Mouse (Mus musculus) natural killer cell, adult 2 months (primary cell): ENCODE measurements around the gene Bglap3.
"Not testable (repeated sequence)": the region's sequence is repeated elsewhere in the genome, so short reads cannot be mapped to it uniquely, and the experiment has no call there.

Experiments used
- DNase-seq, 2 experiments: peaks; one replicate each; pipeline ENCODE4 v3.0.0; 2022; ENCODE audit warnings: low spot score in 2 of 2

Bglap3 gene

DNA sequence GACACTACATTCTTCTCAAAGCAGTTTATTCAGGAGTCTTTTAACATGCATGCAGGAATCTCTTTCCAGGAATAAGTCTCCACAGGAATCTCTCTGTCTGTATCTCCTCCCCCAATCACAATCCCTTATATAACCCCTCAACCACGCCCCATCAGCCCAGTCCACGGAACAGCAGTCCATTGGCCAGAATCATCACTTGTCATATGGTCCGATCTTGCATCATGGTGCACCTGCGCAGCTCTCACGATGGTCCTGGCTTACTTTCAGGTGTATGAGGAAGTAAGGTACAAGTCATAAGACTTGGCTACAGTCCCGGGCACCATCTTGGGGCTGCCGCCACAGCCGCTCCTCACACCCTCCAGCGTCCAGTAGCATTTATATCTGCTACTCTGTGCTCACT is at the start of gene Bglap3:
Bglap3 (minus strand) TSS at position 101 of the 400 bp plus-strand sequence.
- not testable (repeated sequence) for DNase-seq

DNA sequence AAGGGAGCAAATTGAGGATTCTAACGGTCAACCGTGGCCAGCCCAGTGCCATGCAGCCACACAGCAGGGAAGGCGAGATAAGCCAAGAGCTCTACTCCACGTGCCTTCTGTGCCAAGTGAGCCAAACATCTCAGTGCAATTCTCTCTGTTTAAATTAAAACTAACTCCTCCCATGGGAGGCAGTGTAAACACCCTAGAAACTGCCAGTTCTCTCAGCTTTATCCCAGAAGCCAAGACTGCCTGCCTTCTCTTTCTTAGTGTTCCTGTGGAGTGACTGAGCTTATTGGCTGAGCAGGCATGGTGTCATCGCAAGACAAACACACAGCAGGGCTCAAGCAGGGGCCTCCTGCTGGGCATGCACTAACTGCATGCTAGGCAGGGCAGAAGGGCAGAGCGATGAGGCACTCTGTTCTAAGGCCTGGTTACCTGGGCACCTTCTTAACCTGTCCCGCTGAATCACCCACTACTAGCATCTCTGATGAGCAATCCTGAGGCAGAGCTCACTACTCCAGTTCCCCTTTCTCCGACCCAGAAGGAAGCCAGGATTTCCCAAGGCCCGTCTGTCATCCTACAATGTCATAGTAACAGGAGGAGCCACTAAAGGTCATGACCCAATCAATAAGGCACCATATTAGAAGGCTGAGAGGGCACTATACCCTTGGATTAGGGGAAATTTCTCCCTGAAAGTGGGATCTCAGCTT is 49.6 kb upstream of the Bglap3 start:
- DNase-seq, result no peak

DNA sequence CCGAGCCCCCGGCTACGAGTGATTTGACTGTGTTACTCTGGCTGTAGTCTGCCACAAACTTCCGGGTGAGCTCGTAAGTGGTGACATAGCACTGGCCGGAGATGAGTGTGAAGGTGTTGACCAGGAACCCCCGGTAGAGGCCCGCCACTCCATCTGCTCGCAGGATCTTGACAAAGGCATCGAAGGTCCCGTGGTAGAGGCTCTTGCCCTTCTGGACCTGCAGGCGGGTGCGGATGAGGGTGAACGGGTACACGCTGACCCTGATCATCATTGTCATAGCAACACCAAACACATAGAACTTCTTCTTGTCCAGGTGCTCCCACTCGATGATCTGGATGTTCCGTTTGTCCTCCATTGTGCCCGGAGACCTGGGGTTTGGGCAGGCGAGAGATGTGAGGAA is 48.2 kb upstream of the Bglap3 start:
- no peak for DNase-seq

DNA sequence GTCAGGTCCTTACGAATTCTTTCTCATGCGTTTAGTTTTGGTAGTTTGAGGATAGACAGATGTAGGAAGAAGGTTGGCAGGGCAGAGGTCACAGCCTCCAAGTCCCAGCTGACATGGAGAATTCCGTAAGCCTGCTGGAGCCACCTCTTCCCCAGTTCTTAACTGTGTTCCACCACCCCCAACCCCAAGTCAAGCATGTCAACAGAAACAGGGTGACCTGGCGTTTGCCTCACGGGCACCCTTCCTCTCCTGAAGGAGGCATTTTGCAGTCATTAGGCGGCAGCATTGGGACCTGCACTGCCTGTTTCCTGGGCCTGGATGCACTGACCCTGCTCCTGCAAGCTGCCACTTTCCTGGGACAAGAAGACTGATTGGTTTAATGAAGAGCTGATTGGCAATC is 45.5 kb upstream of the Bglap3 start:
- DNase-seq, result no peak

DNA sequence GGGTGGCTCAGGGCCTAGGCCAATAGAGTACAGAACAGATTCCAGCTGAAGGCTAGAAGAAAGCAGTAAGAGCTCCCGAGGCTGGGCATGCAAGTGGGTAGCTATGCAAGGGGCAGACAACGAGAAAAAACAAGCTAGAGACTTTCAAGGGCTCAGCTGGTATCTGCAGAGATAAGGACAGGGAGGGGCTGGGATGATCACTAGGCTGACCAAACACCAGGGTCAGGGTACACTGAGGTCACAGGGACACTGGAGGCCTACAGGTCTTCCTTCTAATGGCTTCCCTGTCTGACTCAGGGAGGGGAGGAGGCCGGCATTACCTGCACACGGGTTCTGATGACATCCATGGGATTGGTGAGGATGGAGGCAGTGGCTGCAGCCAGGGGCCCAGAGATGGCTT is 43.1 kb upstream of the Bglap3 start:
- no peak for DNase-seq

DNA sequence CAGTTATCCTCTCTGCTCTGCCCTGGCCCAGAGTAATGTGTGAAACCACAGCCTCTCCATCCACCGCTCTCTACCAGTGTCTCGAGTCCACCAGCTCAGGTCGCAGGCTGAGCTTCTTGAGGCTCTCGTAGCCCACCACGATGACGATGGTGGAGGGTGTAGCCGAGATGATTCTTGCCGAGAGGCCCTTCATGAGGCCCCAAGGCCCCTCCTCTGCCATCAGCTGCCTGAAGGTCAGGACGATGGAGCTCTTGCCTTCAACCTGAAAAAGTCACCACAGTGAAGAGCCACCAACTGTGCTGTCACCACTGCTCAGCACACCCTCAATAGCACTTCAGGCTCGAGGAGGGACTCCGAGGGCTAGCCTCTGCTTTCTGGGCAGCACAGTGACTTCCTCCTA is 40.1 kb upstream of the Bglap3 start:
- peak; percentile 53 to 77 for DNase-seq

DNA sequence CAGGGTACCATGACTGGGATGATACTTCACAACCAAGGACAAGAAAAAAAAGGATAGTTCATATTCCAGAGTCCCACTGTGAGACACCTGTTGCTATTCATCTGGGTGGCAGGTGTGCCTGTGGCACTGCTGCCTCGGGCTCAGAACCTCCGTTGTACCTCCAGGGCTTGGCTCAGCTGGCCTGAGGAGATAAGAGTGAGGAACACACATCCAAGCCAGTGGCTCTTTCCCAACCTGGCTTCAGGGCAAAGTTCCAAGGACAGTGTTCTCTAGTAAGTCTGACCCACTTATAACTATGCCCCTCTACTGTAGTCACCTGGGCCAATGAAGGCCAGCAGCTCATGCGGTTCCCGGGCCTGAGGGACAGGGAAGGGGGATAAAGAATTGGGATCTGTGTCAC is 39.1 kb upstream of the Bglap3 start:
- no peak for DNase-seq

DNA sequence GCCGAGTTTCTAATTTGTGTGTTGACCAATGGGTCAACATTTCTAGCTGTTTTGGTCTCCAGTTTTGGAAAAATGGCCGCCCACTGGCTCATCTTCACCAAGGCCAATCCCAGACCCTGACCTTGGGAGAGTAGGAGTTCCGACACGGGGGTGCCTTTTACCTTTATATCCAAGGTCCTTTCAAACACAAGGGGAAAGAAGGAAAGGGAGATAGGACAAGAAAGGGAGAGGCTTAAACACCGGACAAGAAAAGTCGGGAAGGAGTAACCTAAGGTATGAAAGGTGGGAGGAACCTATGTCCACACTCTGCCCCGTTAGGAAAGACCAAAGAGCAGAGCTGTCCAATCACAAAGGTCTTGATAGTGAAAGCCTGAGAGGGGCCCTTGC is 38.1 kb upstream of the Bglap3 start:
- DNase-seq, result no peak

DNA sequence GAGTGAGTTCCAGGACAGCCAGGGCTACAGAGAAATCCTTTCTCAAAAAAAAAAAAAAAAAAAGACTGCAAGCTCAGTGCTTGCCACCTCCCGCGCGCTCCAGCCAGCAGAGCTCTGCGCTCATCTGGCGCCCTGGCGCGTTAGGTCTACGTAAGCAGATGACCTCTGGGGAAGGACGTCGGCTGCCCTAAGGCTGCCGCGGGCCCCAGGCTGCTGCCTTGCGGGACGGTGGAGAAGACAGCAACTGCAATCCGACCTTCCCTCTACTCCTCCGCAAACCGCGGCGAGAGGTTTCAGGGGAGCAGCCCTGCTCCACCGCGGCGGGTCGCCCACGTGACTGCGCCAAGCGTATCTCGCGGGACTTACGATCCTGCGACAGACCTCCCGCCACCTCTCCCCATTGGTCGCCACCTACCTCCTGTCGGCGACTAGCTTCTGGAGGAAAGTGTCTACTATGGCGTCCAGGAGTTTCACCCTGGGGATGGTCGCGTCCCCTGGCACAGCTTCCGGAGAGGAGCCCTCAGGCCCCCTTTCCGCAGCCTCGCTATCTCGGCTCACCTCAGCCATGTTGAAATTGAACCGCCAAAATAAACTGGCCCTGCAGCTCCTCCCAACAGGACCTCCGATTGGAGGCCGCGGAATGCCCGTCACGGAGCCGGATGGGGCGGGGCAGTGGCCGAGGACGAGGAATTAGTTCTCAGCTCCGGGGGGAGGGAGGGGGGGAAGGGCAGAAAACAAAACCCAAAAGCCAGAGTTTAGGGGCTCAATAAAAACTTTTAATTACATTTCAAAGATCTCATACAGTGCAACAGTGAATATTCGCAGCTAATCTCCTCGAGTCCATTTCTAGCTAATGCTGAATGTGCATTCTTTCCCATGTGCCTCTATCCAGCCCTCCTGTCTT is 37.5 kb upstream of the Bglap3 start, which contains the start of gene Pmf1:
Pmf1 (minus strand) TSS at position 591 of the 904 bp plus-strand sequence.
- DNase-seq, result peak; percentile 89 to 91

DNA sequence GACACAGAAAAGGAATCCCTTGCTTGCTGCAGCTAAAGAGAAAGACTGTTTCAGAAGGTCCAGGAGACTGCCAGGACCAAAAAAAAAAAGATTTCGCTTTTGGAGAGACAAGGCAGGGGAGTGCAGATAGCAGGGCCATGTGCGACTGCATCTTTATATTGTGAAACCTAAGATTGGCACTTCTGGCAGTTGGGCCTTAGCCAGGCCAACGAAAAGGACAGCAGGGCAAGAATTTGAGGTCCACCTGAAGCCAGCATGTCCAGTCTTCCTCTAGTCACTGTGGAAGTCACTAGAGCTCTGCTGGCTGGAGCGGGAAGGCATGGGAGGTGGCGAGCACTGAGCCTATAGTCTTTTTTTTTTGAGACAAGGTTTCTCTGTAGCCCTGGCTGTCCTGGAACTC is 36.4 kb upstream of the Bglap3 start:
- no peak for DNase-seq

DNA sequence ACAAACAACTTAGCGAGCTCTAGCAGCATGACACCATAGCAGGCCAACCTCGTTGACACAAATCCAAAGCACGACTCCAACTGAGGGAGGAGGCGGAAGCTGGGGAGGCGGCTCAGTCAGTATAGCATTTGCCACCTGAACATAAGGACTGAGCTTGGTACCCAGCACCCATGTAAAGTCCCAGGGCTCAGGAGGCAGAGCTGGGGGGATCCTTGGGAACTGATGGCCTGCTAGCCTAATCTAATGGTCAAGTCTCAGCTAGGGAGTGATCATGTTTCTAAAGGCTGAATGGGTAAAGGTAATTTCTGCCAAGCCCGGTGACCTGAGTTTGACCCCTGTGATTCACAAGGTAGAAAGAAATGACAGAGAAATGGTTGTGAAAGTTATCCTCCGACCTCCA is 35.0 kb upstream of the Bglap3 start:
- DNase-seq, result no peak

DNA sequence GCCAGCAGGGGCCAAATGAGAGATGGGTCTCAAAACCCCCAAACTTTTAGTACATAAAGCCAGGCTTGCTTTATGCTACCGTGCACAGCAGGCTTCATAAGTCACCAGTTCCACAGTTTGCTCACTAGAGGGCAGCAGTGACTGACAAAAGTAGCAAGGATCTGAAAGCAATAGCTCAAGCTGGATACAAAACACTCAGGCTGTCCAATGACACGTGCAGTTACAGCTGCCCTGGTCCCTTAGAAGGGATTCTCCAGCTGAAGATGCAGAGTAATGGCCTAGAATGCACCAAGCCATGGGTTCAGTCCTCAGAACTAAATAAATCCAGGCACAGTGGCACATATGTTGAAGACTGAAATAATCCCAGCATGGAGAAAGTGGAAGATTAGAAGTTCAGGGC is 34.5 kb upstream of the Bglap3 start:
- peak; percentile 61 to 64 for DNase-seq

DNA sequence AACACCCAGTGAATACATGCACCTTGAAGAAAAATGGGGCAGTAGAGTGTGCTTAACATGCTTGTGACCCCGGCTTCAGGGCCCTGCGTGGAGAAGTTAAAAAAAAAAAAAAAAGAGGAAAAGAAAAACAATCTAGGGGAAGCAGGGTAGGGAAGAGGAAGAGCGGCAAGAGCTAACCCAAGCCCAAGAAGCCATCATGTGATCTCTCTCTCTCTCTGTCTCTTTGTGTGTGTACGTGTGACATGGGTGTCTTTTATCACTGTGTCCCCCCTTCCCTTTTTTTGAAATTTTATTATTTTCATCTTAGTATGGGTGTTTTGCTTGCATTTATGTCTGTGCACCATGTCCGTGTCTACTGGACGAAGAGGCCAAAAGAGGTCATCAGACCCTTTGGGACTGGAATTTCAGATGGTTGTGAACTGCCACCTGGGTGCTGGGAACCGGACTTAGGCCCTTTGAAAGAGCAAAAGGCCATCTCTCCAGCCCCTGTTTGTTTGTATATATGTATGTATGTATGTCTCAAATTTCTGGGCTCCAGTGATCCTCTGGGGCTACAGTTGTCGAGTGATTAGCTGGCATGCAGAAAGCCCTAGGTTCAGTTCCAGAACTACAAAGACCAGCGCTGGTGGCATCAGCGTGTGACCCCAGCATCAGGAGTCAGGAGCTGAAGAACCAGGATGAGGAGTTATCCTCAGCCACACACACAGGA is 31.1 kb upstream of the Bglap3 start:
- DNase-seq, result no peak

DNA sequence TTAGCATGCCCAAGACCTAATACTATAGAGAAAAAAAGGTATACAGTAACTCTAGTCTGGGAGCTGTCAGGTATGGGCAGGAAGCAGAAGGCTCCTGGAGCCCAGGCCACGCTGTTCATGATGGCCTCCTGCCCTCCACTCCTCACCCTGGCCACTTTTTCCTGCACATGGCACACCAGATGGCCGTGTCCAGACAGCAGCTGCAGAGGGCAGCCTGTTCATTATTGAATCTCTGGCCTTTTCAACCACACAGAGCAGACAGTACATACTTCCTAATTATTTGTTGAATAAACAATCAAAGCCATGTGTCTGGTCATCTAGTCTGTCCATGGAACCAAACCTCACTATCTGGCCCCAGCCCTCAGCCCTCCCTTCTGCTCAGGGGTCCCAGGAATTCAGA is 26.1 kb upstream of the Bglap3 start:
- no peak for DNase-seq

DNA sequence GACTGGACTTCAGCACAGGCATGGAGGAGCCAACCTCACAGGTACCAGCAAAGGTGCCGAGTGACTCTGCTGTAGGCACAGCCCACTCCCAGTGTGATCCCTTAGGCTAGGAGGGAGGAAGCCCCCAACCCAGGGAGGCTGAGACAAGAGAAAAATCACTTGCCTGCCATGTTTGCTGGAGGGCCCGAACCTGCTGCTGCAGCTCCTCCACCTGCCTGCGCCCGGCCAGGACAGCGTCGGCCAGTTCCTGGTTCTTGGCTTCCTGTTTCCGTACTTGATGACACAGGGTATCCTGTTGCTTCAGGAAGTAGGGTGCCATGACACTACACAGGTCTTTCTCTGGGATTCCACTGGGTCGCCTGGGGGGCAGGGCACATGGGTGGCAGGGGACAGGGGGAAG is 23.2 kb upstream of the Bglap3 start:
- DNase-seq, result no peak

DNA sequence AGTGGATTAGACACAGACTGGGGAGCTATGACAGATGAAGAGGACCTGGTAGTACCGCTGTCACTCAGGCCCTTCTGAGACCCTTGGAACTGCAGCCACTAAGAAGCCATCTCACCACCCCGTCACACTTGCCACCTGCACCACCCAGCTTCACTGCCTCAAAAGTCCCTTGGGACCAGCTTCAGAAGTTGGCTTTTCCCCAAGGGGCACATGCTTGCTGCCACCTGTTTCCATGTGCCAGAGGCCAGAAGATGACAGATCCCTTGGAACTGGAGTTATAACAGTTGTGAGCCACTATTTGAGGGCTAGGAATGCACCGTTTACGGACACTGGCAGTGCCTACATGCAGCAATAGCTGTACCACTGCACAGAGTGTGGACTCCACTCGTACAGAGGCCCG is 22.7 kb upstream of the Bglap3 start:
- peak in 1 of 2 experiments; percentile 51 for DNase-seq

DNA sequence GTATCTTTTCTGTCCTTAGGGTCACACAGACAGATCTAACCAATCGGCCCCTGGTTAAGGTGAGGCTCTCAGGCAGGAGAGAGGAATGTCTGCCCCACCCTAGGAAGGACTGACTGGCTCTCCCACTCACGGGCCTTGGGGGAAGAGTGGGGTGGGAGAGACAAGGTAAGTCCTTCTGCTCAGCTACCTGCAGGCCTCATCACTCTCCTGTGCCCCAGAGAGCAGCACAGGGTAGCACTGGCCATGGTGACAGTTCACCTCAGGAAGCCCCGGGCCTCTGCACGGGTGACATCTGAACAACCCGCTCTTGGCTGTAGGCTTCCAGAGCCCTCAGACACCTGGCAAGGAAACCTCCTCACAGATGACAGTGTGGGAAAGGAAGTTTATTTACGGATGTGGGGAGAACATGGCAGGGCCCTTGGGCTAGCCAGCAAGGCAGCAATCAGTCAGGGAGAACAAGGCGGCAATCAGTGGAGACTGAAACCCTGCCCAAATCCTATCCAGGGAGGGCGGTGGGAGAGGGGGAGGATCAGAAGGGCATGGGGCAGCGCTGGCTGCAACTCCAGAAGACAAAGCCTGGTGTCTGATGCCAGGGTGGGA is 21.3 kb upstream of the Bglap3 start:
- DNase-seq, result no peak

DNA sequence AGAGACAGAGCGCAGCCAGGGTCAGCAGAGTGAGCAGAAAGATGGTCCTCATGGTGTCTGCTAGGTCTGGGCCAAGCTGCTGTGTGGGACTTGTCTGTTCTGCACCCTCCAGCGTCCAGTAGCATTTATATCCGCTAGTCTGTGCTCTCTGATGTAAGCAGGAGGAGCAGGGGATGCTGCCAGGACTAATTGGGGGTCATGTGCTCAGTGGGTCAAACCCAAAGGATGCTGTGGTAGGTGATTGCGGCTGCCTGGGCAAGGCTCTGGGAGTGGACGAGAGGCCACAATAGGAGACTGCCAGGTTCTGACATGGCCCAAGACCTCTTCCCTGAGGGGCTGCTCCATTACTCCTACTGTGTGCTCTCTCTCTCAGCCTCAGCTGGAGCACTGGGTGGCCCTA is 11.8 kb upstream of the Bglap3 start, which contains the start of gene Bglap:
Bglap (minus strand) TSS at position 101 of the 400 bp plus-strand sequence.
- no peak for DNase-seq

DNA sequence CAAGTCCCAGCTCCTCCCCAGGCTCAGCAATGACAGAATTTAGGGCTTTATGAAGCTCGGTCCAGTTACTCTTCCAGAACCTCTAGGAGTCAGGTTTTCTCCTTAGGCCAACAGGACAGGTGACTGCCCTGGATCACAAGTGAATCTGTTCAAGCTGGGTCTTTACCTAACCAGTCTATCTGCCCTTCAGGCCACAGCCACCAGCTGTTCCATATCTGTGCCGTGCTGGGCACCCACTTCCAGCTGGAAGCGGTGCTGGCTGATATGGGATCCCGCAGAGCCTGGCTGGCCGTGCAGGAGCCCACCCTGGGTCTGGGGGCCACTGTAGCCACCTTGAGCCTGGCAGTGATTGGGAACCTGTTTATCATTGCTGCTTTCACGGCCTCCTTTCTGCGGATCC is 9.8 kb upstream of the Bglap3 start:
- DNase-seq, result not testable (repeated sequence)

DNA sequence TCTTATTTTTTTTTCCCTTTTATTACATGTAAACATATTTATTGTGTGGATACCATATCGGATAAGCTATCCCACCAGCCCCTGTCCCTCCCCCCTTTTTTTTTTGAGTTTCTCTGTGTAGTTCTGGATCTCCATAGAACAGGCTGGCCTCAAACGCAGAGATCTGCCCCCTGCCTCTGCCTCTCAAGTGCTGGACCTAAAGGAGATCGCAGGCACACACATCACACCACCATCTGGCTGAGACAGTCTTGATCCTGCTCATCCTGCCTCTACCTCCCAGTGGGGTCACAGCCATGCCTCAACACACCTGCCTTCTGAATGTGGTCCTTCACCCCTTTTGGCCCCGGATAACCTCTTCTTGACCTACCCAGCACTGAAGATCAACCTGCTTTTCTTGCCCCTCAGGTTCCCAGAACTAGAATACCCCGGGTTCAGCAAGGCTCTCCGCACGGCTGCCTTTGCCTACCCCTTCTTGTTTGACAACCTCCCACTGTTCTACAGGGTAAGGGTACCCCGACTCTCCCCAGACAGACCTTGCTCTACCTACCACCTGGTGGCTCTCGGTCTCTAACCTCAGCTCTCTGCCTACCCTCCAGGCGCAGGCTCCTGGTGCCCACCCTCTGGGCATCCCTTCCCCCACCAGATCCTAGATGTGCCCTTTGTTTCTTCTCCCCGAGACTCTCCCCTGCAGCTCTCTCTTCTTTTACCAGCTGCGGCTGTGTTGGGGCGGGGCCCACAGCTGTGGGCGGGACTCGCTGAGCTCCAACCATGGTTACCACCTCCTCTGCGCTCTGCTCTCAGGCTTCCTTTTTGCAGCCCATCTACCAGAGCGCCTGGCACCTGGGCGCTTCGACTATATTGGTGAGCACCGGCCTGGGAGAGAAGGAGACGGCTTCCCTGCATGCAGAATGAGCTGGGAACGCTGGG is 9.1 kb upstream of the Bglap3 start:
- not testable (repeated sequence) for DNase-seq

DNA sequence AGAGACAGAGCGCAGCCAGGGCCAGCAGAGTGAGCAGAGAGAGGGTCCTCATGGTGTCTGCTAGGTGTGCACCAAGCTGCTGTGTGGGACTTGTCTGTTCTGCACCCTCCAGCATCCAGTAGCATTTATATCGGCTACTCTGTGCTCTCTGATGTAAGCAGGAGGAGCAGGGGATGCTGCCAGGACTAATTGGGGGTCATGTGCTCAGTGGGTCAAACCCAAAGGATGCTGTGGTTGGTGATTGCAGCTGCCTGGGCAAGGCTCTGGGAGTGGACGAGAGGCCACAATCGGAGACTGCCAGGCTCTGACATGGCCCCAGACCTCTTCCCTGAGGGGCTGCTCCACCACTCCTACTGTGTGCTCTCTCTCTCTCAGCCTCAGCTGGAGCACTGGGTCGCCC is 6.1 kb upstream of the Bglap3 start, which contains the start of gene Bglap2:
Bglap2 (minus strand) TSS at position 101 of the 400 bp plus-strand sequence.
- DNase-seq, result not testable (repeated sequence)
